Comparison of ENCODE assay signal across 9 mouse cellular contexts in the genomic region with DNA sequence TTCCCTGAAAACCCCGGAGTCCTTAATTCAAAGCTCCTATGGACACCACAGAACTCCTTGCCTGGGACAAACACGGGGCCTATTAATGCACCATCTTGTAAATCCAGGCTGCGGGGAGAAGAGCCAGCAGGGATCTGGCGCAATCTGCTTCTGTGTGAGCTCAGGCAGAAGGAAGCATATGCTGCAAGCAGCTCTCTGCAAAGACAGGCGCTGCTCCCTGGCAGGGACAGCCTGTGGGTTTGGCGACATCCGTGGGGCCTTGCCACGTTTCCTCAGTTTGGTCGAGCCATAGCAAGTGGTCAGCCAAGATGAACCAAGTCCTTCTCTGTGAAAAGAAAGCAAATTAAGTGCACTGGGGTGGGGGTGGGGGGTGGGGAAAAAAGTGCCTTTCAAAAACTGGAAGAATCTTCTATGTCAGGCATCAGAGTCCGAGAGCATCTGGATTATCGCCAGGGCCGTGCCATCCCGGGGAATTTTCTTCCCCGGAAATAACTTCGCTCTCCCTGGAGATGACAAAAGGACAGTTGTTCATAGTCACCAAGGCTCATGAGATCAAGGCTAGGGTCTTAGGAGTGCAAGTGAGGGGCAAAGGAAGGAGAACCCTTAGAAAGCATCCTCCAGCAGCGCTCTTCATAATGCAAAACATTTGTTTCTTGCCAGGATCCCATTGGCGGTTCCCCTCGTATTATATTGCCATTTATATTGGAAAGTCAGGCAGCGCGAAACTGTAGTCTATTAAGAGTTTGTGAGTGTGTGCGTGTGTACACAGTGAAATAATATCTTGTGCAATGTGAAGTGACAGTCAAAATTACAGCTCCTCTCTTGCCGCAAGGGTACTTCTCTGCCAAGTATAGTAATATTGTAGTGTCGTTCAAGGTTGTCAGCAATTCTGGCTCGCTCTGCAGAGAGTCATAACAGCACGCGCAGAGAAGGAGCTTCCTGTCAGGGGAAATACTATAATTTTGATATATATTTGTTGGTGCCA.
DNase-seq lines count a peak whose midpoint lies in the region; ATAC-seq and TF ChIP-seq lines count a peak whose summit lies in the region.
"Had no signal": no experiment of that assay in that cellular context is flagged by ENCODE, and none has a peak within 500 bp of the region (broad histone marks: within the 10 kb centered on the region; RNA-seq: fewer than 3 reads in every experiment).

No protein-coding gene starts in this region.

- WGBS in stomach, embryonic 15.5 days: 60% methylated on average over 26 of the region's 26 CpGs
- WGBS in thymus, adult 2 months: 76% methylated on average over 26 of the region's 26 CpGs

- DNase-seq in 416B (ENCODE audit: low read depth): peak; percentile 91
- peak; percentile 99 for DNase-seq in brain, adult 2 months (ENCODE audit: low read depth, low spot score)
- DNase-seq in fat pad, adult 2 months (ENCODE audit: extremely low read depth, low read depth, low spot score): peak; percentile 47
- peak; percentile 33 to 36 for DNase-seq in heart, postnatal 14 days
- DNase-seq in left cerebral cortex, adult 18-20 months (ENCODE audit: low spot score in 2 of 2): peak; percentile 50 to 55
- no peak for DNase-seq in thymus, adult 2 months
- DNase-seq: liver, embryonic 13.5 days had no signal

- H3K4me2 ChIP-seq in stomach, embryonic 15.5 days: no peak overlapping the region; the same call in 1 of the 2 replicates
- H3K4me2 ChIP-seq: liver, embryonic 13.5 days had no signal

- peak overlapping the region; percentile 40 for H3K27ac ChIP-seq in stomach, embryonic 15.5 days
- H3K27ac ChIP-seq in thymus, adult 2 months (ENCODE audit: control insufficient read depth, insufficient read depth, low read length): no peak overlapping the region
- H3K27ac ChIP-seq: liver, embryonic 13.5 days had no signal

- H3K4me1 ChIP-seq in megakaryocyte, embryonic 14.5 days: peaks cover 16% of the 10 kb centered on the region
- no peaks in the 10 kb centered on the region for H3K4me1 ChIP-seq in stomach, embryonic 15.5 days
- H3K4me1 ChIP-seq in thymus, adult 2 months (replicated peaks; ENCODE audit: control insufficient read depth, insufficient read depth, low read length): no peaks in the 10 kb centered on the region

- no peaks in the 10 kb centered on the region for H3K27me3 ChIP-seq in megakaryocyte, embryonic 14.5 days (replicated peaks)
- no peaks in the 10 kb centered on the region for H3K27me3 ChIP-seq in stomach, embryonic 15.5 days (replicated peaks)
- no peaks in the 10 kb centered on the region for H3K27me3 ChIP-seq in thymus, adult 2 months (ENCODE audit: control insufficient read depth, insufficient read depth, low read length)
- H3K27me3 ChIP-seq: liver, embryonic 13.5 days had no signal

- H3K9me3 ChIP-seq in megakaryocyte, embryonic 14.5 days: peaks cover 47% of the 10 kb centered on the region
- no peaks in the 10 kb centered on the region for H3K9me3 ChIP-seq in stomach, embryonic 15.5 days
- H3K9me3 ChIP-seq: liver, embryonic 13.5 days had no signal

- ATAC-seq in stomach, embryonic 15.5 days (ENCODE audit: insufficient read depth, low FRiP score, low read depth): no peak

- peak overlapping the region; percentile 33 for H3K4me3 ChIP-seq in megakaryocyte, embryonic 14.5 days (replicated peaks)
- no peak overlapping the region for H3K4me3 ChIP-seq in stomach, embryonic 15.5 days (replicated peaks)
- no peak overlapping the region for H3K4me3 ChIP-seq in thymus, adult 2 months (ENCODE audit: control insufficient read depth, insufficient read depth, low read length)
- H3K4me3 ChIP-seq: liver, embryonic 13.5 days had no signal

- TF ChIP-seq POLR2A in thymus, adult 2 months (IDR thresholded peaks at IDR 0.05; ENCODE audit: control insufficient read depth, extremely low read depth, insufficient read depth, low read length, poor library complexity): no peak

- intact Hi-C loops in heart, postnatal 14 days (cut with DNase I): no loop called here

- H3K9ac ChIP-seq in stomach, embryonic 15.5 days: no peak overlapping the region
- H3K9ac ChIP-seq: liver, embryonic 13.5 days had no signal

- TF ChIP-seq CTCF in thymus, adult 2 months (IDR thresholded peaks at IDR 0.05; ENCODE audit: borderline replicate concordance, control insufficient read depth, extremely low read depth, insufficient read depth, low read length, poor library complexity): no peak

- H3K36me3 ChIP-seq in megakaryocyte, embryonic 14.5 days (replicated peaks; ENCODE audit: low read length): peaks cover 11% of the 10 kb centered on the region
- no peaks in the 10 kb centered on the region for H3K36me3 ChIP-seq in stomach, embryonic 15.5 days
- no peaks in the 10 kb centered on the region for H3K36me3 ChIP-seq in thymus, adult 2 months (ENCODE audit: control insufficient read depth, insufficient read depth, low read length)
- H3K36me3 ChIP-seq: liver, embryonic 13.5 days had no signal
